Mouse (Mus musculus): ENCODE data around the gene Senp1.

DNA sequence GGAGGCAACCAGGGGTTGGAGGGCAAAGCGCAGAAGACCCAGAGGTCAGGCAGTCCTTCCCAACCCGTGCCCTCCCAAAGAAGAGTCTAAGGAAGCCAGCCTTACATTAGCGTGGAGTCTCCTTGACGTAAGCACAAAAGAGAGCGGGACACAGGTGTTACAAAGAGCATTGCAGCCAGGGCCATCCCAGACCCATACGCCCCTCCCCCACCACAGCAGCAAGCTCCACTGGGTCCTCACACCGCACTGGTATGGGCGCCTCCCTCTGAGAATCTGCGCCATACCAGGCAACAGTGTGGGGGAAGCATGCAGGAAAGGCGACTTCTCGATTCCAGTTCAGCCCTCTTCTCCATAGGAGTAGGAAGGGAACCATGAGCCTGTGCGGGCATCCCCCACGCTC, 94.0 kb downstream of the Senp1 start:
- TF ChIP-seq CTCF (IDR thresholded peaks at IDR 0.05; ENCODE audit: extremely low read depth, insufficient read depth, low read length) (no peak), POLR2A (IDR thresholded peaks at IDR 0.05; ENCODE audit: extremely low read depth, insufficient read depth, low read length) (no peak)

Measured in cortical plate, adult 2 months (tissue).